Comparison of ENCODE assay signal across 8 mouse cellular contexts in the genomic region with DNA sequence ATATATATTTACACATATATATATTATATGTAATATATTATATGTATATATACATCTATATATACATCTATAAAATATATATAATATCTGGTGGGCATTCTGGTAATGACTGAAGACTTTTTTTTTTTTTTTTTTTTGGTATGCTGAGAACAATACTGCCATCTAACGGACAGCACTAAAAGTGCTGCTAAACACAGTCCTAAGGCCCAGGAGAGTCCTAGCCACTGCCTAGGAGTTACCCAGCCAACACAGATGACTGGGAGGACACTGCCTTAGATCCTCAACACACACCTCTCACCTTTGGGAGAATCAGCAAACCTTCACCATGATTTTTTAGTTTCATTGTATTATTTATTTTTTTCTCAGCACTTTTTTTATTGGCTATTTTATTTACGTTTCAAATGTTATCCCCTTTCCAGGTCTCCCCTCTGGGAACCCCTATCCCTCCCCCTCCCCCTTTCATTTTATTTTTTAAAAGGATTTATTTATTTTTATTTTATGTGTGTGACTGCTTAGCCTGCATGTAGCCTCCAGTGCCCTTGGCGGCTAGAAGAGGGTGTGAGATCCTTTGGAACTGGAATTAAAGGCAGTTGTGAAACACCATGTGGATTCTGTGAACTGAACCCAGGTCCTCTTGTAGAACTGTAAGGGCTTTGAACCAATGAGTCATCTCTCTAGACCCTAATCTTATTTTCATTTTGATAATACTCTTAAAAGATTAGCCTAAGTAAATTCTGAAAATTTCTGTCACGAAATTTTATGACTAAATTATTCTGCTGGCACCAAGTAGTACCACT. TPM values are rescaled to one million over a fixed set of nuclear protein-coding genes. Genes with fewer than 3 reads are reported as not detected.
DNase-seq lines count a peak whose midpoint lies in the region; ATAC-seq and TF ChIP-seq lines count a peak whose summit lies in the region.

No protein-coding gene starts in this region.

- peak; percentile 47; the same call in 1 of the 2 replicates for ATAC-seq in embryonic facial prominence, embryonic 14.5 days (ENCODE audit: low read depth)
- ATAC-seq in lung, postnatal 0 days, result peak; percentile 64

- no peak overlapping the region for H3K27ac ChIP-seq in ES-E14 (ENCODE audit: insufficient read depth, low read depth, low read length, poor library complexity, severe bottlenecking)
- H3K27ac ChIP-seq in embryonic facial prominence, embryonic 14.5 days (replicated peaks; ENCODE audit: low read depth, low read length), result no peak overlapping the region
- H3K27ac ChIP-seq in lung, postnatal 0 days (ENCODE audit: low read length), result no peak overlapping the region

- no peaks in the 10 kb centered on the region for H3K9me3 ChIP-seq in ES-E14 (ENCODE audit: control insufficient read depth, insufficient read depth, low read depth, low read length)
- H3K9me3 ChIP-seq in embryonic facial prominence, embryonic 14.5 days (ENCODE audit: control insufficient read depth, low read length), result no peaks in the 10 kb centered on the region
- H3K9me3 ChIP-seq in lung, postnatal 0 days (ENCODE audit: low read length), result no peaks in the 10 kb centered on the region

- peaks cover 5% of the 10 kb centered on the region for H3K36me3 ChIP-seq in ES-E14 (ENCODE audit: control insufficient read depth, insufficient read depth, low read length, poor library complexity, severe bottlenecking)
- H3K36me3 ChIP-seq in embryonic facial prominence, embryonic 14.5 days (ENCODE audit: control insufficient read depth, insufficient read depth, low read length), result peaks cover 70% of the 10 kb centered on the region
- H3K36me3 ChIP-seq in lung, postnatal 0 days (ENCODE audit: insufficient read depth, low read length), result peaks cover 10% of the 10 kb centered on the region; the same call in 1 of the 2 replicates

- in situ Hi-C loops in ES-E14 (cut with MboI; ENCODE audit: low sequenced_read_pairs in 2 of 2, unreplicated experiment in 2 of 2), result loop anchor here in 1 of 2 experiments (10.0 kb wide), 1 partner anchor 227 kb away; a partner anchor contains a TSS

- H3K4me3 ChIP-seq in ES-E14 (ENCODE audit: insufficient read depth in 1 of 2, low read depth in 1 of 2, low read length in 2 of 2, poor library complexity in 1 of 2, severe bottlenecking in 1 of 2), result no peak overlapping the region
- no peak overlapping the region for H3K4me3 ChIP-seq in embryonic facial prominence, embryonic 14.5 days (ENCODE audit: low read depth, low read length)
- no peak overlapping the region for H3K4me3 ChIP-seq in lung, postnatal 0 days (ENCODE audit: low read depth, low read length)

- intact Hi-C loops in heart, postnatal 10 days (cut with DNase I), result loop anchor here (1.0 to 5.0 kb wide), 2 partner anchors 125 to 226 kb away; no protein-coding TSS in a partner anchor
- intact Hi-C loops in heart, postnatal 36 days (cut with DNase I), result loop anchor here (1.0 to 10.0 kb wide), 3 partner anchors 127 to 457 kb away; no protein-coding TSS in a partner anchor

- TF ChIP-seq CTCF in lung, postnatal 0 days (IDR thresholded peaks at IDR 0.05), result peak; percentile 65

- peak; percentile 26 to 35 for DNase-seq in heart, postnatal 10 days
- DNase-seq in heart, postnatal 36 days, result no peak
- DNase-seq in ES-E14 (ENCODE audit: low read depth, low spot score), result no peak
- peak; percentile 46 for DNase-seq in embryonic facial prominence, embryonic 14.5 days (ENCODE audit: low spot score)
- DNase-seq in lung, postnatal 0 days (ENCODE audit: low spot score), result peak; percentile 79
- DNase-seq in frontal cortex, postnatal 36 days (ENCODE audit: low spot score in 2 of 2), result no peak
- DNase-seq in gastrocnemius, postnatal 4 days (ENCODE audit: low spot score in 2 of 2), result no peak
- DNase-seq in urinary bladder, postnatal 4 days (ENCODE audit: low spot score in 2 of 2), result no peak

- H3K27me3 ChIP-seq in embryonic facial prominence, embryonic 14.5 days (replicated peaks; ENCODE audit: control insufficient read depth, insufficient read depth, low read length), result no peaks in the 10 kb centered on the region
- H3K27me3 ChIP-seq in lung, postnatal 0 days (replicated peaks; ENCODE audit: insufficient read depth, low read length), result no peaks in the 10 kb centered on the region

- H3K4me1 ChIP-seq in ES-E14 (ENCODE audit: control insufficient read depth in 2 of 2, insufficient read depth in 2 of 2, low read length in 2 of 2, poor library complexity in 1 of 2), result no peaks in the 10 kb centered on the region
- H3K4me1 ChIP-seq in embryonic facial prominence, embryonic 14.5 days (ENCODE audit: control insufficient read depth, insufficient read depth, low read length), result no peaks in the 10 kb centered on the region
- no peaks in the 10 kb centered on the region for H3K4me1 ChIP-seq in lung, postnatal 0 days (ENCODE audit: insufficient read depth, low read depth, low read length)

- H3K9ac ChIP-seq in ES-E14 (ENCODE audit: insufficient read depth, low read depth, low read length, poor library complexity, severe bottlenecking), result no peak overlapping the region
- no peak overlapping the region for H3K9ac ChIP-seq in embryonic facial prominence, embryonic 14.5 days (ENCODE audit: low read depth, low read length)
- H3K9ac ChIP-seq in lung, postnatal 0 days (replicated peaks; ENCODE audit: low read depth), result no peak overlapping the region

- no peak for TF ChIP-seq EP300 in lung, postnatal 0 days (IDR thresholded peaks at IDR 0.05)

- H3K4me2 ChIP-seq in embryonic facial prominence, embryonic 14.5 days (ENCODE audit: low read depth, low read length), result no peak overlapping the region
- no peak overlapping the region for H3K4me2 ChIP-seq in lung, postnatal 0 days (replicated peaks; ENCODE audit: low read depth, low read length)

- WGBS in embryonic facial prominence, embryonic 14.5 days, result 68% methylated on average over 4 of the region's 4 CpGs
- 49% methylated on average over 4 of the region's 4 CpGs for WGBS in lung, postnatal 0 days

TF ChIP-seq in ES-E14, 5 proteins besides CTCF, POLR2A, EP300 and RAD21:
- peak; percentile 97 for TF ChIP-seq ZNF384 (IDR thresholded peaks at IDR 0.05; ENCODE audit: low read depth, low read length)
- no peak for TF ChIP-seq CHD2 (IDR thresholded peaks at IDR 0.05; ENCODE audit: low read depth, low read length)
- no peak for TF ChIP-seq HCFC1 (IDR thresholded peaks at IDR 0.05; ENCODE audit: borderline replicate concordance, insufficient read depth, low read length)
- TF ChIP-seq ZC3H11A (IDR thresholded peaks at IDR 0.05; ENCODE audit: borderline replicate concordance, low read depth, low read length), result peak; percentile 60; the same call in 1 of the 2 replicates
- TF ChIP-seq MAFK (IDR thresholded peaks at IDR 0.05; ENCODE audit: insufficient read depth, low read depth, low read length), result no peak

RNA-seq across cellular contexts. Expression of a gene that starts 38.9 kb away (rescaled TPM):
- 10 to 100 TPM; 15.0 to 16.6 TPM for total RNA-seq in heart, postnatal 10 days (2021)
- 10 to 100 TPM; 23.7 to 30.5 TPM for total RNA-seq in heart, postnatal 36 days (2021)
- 28.4 and 57.8 TPM in 2 replicates for total RNA-seq in ES-E14 (2012; rRNA removed)
- polyA plus RNA-seq in embryonic facial prominence, embryonic 14.5 days (2014; fragmentation: Nextera tagmentation; extraction: Ambion mirVana), result 22.3 and 25.7 TPM in 2 replicates
- polyA plus RNA-seq in lung, postnatal 0 days (2015; fragmentation: Nextera tagmentation; extraction: Ambion mirVana), result 99.3 and 129 TPM in 2 replicates
- 1 to 10 TPM; 3.0 to 4.7 TPM for total RNA-seq in gastrocnemius, postnatal 4 days (2021)

RNA-seq across cellular contexts. Expression of a gene that starts 52.8 kb away (rescaled TPM):
- 10 to 100 TPM; 79.9 to 90.2 TPM for total RNA-seq in heart, postnatal 10 days (2021)
- 10 to 100 TPM; 94.6 to 98.6 TPM for total RNA-seq in heart, postnatal 36 days (2021)
- 17.1 and 21.6 TPM in 2 replicates for total RNA-seq in ES-E14 (2012; rRNA removed)
- polyA plus RNA-seq in embryonic facial prominence, embryonic 14.5 days (2014; fragmentation: Nextera tagmentation; extraction: Ambion mirVana), result 53.5 and 58.8 TPM in 2 replicates
- 94.1 and 100 TPM in 2 replicates for polyA plus RNA-seq in lung, postnatal 0 days (2015; fragmentation: Nextera tagmentation; extraction: Ambion mirVana)
- total RNA-seq in gastrocnemius, postnatal 4 days (2021), result 10 to 100 TPM; 34.3 to 36.5 TPM

Comparison
In these comparisons a context has a peak if more than half of its experiments do, and no peak if none do; other contexts are left out.
1. DNase-seq: peak in heart, postnatal 10 days (2 of 2), embryonic facial prominence, embryonic 14.5 days (single experiment) and lung, postnatal 0 days (single experiment); none in heart, postnatal 36 days (0 of 2), ES-E14 (single experiment), frontal cortex, postnatal 36 days (0 of 2), gastrocnemius, postnatal 4 days (0 of 2) and urinary bladder, postnatal 4 days (0 of 2).